Mouse (Mus musculus): ENCODE results near the gene Slc16a5. TPM values are rescaled to one million over a fixed set of nuclear protein-coding genes. Genes with fewer than 3 reads are reported as not detected.
"Not testable (repeated sequence)": the region's sequence is repeated elsewhere in the genome, so short reads cannot be mapped to it uniquely, and the experiment has no call there.

Slc16a5 gene
- total and polyA plus RNA-seq, 2 experiments from 2014 or later, result 0.21 TPM; not detected in 1

- TF ChIP-seq CTCF (IDR thresholded peaks at IDR 0.05), result no peak
Measured at GRCm38 (mm10) chr11:115490441-115491355, 28.4 kb downstream of the Slc16a5 start.

DNA sequence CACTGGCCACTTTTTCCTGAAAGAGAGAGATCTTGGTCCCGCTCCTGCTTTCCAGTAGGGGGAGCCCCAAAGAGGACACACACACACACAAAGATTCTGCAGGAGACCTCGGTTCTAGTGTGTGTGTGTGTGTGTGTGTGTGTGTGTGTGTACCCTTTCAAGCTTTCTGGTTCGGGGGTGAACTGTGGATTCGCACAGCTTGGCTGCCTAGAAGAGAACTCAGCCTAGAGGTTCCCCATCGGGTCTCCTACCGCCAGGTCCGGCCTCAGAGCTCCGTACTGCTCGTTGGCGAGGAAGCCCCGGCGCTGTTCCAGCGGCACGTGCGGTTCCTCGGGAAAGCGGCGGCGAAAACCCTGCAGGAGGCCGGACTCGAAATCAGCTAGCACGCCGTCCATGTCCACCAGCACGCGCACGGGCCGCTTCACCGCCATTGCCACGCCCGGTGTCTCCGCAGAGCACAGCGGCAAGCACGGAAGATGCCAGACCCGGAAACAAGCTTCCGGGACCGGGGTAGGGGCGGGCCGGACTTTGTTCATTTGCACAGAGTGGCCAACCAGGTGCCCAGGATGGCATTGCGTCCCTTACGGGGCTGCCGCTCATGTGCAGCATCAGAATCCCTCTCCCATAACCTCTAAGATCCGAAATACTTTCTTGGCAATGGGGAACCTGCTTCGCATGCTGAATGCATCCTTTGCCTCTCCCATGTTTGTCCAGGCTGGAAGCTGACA is 29.2 kb downstream of the Slc16a5 start, which contains the start of gene Nt5c:
Gene Nt5c (minus strand): TSS at position 507 of the 728 bp plus-strand sequence.
- no peaks in the 10 kb centered on the region for H3K9me3 ChIP-seq (ENCODE audit: low read length)
- H3K9ac ChIP-seq (replicated peaks; ENCODE audit: low read length, poor library complexity, severe bottlenecking), result peak within 1 kb of the TSS; percentile 74
- peak within 1 kb of the TSS; percentile 91 for H3K27ac ChIP-seq (ENCODE audit: low read depth, low read length)
- no peaks in the 10 kb centered on the region for H3K27me3 ChIP-seq (ENCODE audit: insufficient read depth, low read length)
- peak; percentile 85 for DNase-seq (ENCODE audit: low spot score)
- peak; percentile 89 for TF ChIP-seq CTCF (IDR thresholded peaks at IDR 0.05)
- peaks cover 10% of the 10 kb centered on the region for H3K36me3 ChIP-seq (ENCODE audit: insufficient read depth, low read length)
- ATAC-seq (ENCODE audit: low FRiP score), result peak; percentile 90
- H3K4me1 ChIP-seq (ENCODE audit: insufficient read depth, low read length), result peaks cover 4% of the 10 kb centered on the region; the same call in 1 of the 2 replicates
- peak within 1 kb of the TSS; percentile 68 for H3K4me2 ChIP-seq (ENCODE audit: low read depth, low read length, poor library complexity, severe bottlenecking)
- peak within 1 kb of the TSS; percentile 64 for H3K4me3 ChIP-seq (ENCODE audit: low read depth, low read length)
- WGBS, result under 1% methylated on average over 43 of the region's 43 CpGs

More at GRCm38 (mm10) chr11:115490441-115491355, 28.4 kb downstream of the Slc16a5 start:
- 20% methylated on average over 25 of the region's 25 CpGs for WGBS
- no peaks in the 10 kb centered on the region for H3K9me3 ChIP-seq (ENCODE audit: low read length)
- DNase-seq (ENCODE audit: low spot score) (no peak), ATAC-seq (ENCODE audit: low FRiP score) (peak; percentile 51)
- peaks cover 13% of the 10 kb centered on the region for H3K36me3 ChIP-seq (ENCODE audit: insufficient read depth, low read length)
- no peaks in the 10 kb centered on the region for H3K27me3 ChIP-seq (ENCODE audit: insufficient read depth, low read length)
- H3K9ac ChIP-seq (replicated peaks; ENCODE audit: low read length, poor library complexity, severe bottlenecking), result peak overlapping the region; percentile 74
- H3K4me1 ChIP-seq (ENCODE audit: insufficient read depth, low read length), result peaks cover 4% of the 10 kb centered on the region; the same call in 1 of the 2 replicates
- peak overlapping the region; percentile 64 for H3K4me3 ChIP-seq (ENCODE audit: low read depth, low read length)
- H3K4me2 ChIP-seq (ENCODE audit: low read depth, low read length, poor library complexity, severe bottlenecking), result peak overlapping the region; percentile 68
- peak overlapping the region; percentile 91; the same call in 1 of the 2 replicates for H3K27ac ChIP-seq (ENCODE audit: low read depth, low read length)

DNA sequence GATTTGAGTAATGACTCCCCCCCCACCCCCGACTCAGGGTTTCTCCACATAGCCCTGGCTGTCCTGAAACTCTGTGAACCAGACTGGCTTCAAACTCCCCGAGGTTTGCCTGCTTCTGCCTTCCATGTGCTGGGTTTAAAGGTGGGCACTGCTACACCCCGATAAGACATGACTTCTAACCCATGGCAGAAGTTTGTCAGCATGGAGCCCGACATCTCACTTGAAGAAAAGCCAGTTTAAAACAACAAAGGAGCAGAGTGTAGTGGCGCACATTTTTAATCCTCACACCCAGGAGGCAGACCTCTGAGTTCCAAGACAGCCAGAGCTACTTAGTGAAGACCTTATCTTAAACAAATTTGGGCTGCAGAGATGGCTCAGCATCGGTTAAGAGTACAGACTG is 30.1 kb downstream of the Slc16a5 start:
- DNase-seq (ENCODE audit: low spot score) (no peak), ATAC-seq (ENCODE audit: low FRiP score) (no peak)
- H3K36me3 ChIP-seq (ENCODE audit: insufficient read depth, low read length), result peaks cover 14% of the 10 kb centered on the region
- H3K9me3 ChIP-seq (ENCODE audit: low read length), result no peaks in the 10 kb centered on the region
- peak overlapping the region; percentile 64 for H3K4me3 ChIP-seq (ENCODE audit: low read depth, low read length)
- WGBS, result 40% methylated on average over 6 of the region's 6 CpGs
- H3K27me3 ChIP-seq (ENCODE audit: insufficient read depth, low read length), result no peaks in the 10 kb centered on the region
- H3K9ac ChIP-seq (replicated peaks; ENCODE audit: low read length, poor library complexity, severe bottlenecking), result no peak overlapping the region
- H3K4me1 ChIP-seq (ENCODE audit: insufficient read depth, low read length), result peaks cover 4% of the 10 kb centered on the region; the same call in 1 of the 2 replicates
- TF ChIP-seq CTCF (IDR thresholded peaks at IDR 0.05), result no peak
- H3K27ac ChIP-seq (ENCODE audit: low read depth, low read length), result no peak overlapping the region
- H3K4me2 ChIP-seq (ENCODE audit: low read depth, low read length, poor library complexity, severe bottlenecking), result peak overlapping the region; percentile 68

- not testable (repeated sequence) for H3K27ac ChIP-seq (ENCODE audit: low read depth, low read length); H3K9me3 ChIP-seq (ENCODE audit: low read length); H3K27me3 ChIP-seq (ENCODE audit: insufficient read depth, low read length); DNase-seq (ENCODE audit: low spot score); H3K4me3 ChIP-seq (ENCODE audit: low read depth, low read length); H3K9ac ChIP-seq (replicated peaks; ENCODE audit: low read length, poor library complexity, severe bottlenecking); H3K4me1 ChIP-seq (ENCODE audit: insufficient read depth, low read length); H3K4me2 ChIP-seq (ENCODE audit: low read depth, low read length, poor library complexity, severe bottlenecking); ATAC-seq (ENCODE audit: low FRiP score)
- WGBS, result 88% methylated on average over 9 of the region's 9 CpGs
- peaks cover 35% of the 10 kb centered on the region for H3K36me3 ChIP-seq (ENCODE audit: insufficient read depth, low read length)
Measured at GRCm38 (mm10) chr11:115496559-115496958, 34.3 kb downstream of the Slc16a5 start.

- Histone ChIP-seq H3K9ac (replicated peaks; ENCODE audit: low read length, poor library complexity, severe bottlenecking) (no peak overlapping the region), H3K4me2 (ENCODE audit: low read depth, low read length, poor library complexity, severe bottlenecking) (no peak overlapping the region), H3K4me1 (ENCODE audit: insufficient read depth, low read length) (no peaks in the 10 kb centered on the region), H3K36me3 (ENCODE audit: insufficient read depth, low read length) (peaks cover 37% of the 10 kb centered on the region), H3K27ac (ENCODE audit: low read depth, low read length) (no peak overlapping the region), H3K9me3 (ENCODE audit: low read length) (no peaks in the 10 kb centered on the region), H3K27me3 (ENCODE audit: insufficient read depth, low read length) (no peaks in the 10 kb centered on the region), H3K4me3 (ENCODE audit: low read depth, low read length) (no peak overlapping the region)
- ATAC-seq (ENCODE audit: low FRiP score) (no peak), DNase-seq (ENCODE audit: low spot score) (no peak)
- no peak for TF ChIP-seq CTCF (IDR thresholded peaks at IDR 0.05)
- 97% methylated on average over 6 of the region's 6 CpGs for WGBS
Measured at GRCm38 (mm10) chr11:115502636-115503035, 40.4 kb downstream of the Slc16a5 start.
